Mouse (Mus musculus) c-Kit-positive CD71-negative TER-119-negative erythroid progenitor cells, embryonic 14.5 days (primary cell): ENCODE data around the gene Ppp1r21.

Experiments used
- DNase-seq: peaks from one replicate; pipeline ENCODE4 v3.0.0-alpha.2; 2013; ENCODE audit warnings: low read depth

The Ppp1r21 gene

DNA sequence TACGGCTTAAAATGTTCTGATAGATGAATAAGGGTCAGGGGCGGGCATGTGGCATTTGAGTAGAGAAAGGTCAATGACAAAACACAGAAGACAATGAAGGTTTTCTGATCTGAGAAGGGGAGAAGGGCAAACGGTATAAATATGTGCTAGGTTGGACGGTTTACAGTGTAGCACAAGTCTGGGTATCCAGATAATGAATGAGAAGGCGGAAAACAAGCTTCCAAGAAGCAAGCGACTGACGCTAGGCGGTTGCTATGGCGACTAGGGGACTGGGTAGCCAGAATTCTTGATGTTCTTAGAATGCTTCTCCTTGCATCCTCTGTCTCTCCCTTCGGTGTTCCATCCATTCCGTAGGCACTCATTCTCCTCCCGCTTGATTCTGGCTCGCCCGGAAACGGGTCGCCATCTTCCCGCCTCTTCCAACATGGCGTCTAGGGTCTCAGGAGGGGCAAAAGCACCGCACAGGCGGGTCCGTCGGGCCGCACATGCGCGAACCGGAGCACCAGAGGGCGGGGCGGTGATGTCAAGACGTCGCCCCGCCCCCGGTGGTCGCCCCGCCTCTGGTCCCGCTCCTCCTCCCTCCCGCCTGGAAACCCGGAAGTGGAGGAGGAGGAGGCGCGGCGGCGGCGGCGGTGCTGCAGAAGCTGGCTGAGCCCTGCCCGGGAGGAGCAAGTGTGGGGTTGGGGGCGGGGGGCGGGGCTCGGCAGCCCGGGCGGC is at the start of gene Ppp1r21:
TSS of gene Ppp1r21 (plus strand) at position 600 of the 717 bp plus-strand sequence.
- peak; percentile 81 for DNase-seq

DNA sequence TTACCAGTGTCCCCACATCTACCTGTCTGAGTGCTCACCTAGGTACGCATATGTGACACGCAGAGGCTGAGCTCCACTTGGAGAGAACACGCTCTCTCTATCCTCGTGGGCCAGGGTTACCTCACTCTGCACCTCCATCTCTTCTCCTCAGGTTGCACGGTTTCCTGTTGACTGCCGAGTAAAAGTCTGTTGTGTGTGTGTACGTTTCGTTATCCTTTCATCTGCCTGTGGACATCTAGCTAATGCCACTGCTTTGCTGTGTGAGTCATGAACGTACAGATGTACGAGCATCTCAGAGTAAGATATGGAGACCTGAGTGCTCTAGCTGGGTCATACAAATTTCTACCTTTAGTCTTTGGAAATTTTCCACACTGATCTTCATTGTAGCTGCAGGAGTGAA is 49.5 kb upstream of the Ppp1r21 start:
- no peak for DNase-seq

DNA sequence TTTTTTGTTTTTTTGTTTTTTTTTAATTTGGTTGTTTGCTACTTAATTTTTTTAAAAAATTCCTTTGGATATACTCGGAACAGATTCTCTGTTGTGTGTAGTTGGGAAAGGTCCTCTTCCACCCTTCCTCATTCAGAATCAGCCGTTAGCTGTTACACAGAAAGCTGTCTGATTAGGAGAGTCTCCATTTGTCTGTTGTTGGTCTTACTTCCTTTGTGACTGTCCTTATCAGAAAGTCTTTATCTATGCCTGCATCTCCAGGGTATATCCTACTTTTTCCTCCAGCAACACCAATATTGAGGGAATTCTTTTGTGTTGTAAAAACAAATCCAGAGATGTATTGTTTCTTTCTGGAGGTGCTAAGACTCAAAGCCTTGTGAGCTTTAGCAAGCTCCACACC is 48.9 kb upstream of the Ppp1r21 start:
- no peak for DNase-seq

DNA sequence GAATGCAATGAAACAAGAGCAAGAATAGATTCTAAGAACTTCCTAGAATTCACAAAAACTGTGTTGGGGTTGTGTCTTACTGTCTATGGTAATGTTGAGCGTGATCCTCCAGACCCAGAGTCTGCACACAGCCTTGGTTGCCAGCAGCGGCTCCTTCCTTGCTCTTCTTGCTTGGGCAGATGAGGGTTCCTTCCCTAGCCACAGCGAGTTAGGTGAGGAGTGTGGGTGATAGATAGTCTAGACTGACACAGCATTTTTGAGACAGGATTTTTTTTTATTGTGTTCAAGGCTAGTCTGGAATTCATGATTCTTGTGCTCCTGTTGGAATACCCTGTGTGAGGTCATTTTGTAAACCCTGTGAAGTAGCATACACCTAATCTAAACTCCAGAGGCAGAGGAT is 48.3 kb upstream of the Ppp1r21 start:
- DNase-seq, result no peak

DNA sequence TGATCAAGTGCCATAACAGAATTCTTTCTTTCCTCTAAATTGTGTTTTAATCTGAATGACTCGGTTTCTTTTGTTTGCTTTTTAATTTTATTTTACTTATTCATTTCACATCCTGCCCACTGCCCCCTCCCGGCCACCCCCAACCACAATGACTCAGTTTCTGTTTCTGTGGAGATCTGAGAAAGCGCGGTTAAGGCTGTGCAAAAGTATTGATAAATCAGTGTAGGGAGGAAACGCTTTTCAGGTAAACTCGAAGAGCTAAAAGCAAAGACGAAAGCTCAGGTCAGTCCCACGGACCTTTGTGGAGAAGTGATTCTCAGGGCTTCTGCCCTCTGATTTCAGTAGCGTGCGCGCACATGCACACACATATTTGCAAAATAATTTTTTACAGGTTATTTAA is 45.4 kb upstream of the Ppp1r21 start:
- no peak for DNase-seq

DNA sequence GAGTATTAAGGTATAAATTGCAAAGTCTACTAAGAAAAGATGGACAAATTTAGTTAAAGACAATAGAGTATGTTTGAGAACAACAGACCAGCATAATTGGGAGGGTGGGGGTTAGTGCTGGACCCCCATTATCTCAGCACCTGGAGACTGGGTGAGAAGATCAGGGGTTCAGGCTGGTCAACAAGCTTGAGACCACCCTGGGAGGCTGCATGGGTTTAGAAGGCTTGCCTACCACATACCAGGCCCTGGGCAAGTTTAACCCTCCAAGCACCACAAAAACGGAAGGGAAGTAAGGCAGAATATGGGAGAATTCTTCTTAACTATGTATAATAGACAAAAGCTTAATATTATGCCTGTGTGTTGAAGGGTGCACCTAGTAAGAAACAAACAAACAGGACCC is 45.0 kb upstream of the Ppp1r21 start:
- DNase-seq, result no peak

DNA sequence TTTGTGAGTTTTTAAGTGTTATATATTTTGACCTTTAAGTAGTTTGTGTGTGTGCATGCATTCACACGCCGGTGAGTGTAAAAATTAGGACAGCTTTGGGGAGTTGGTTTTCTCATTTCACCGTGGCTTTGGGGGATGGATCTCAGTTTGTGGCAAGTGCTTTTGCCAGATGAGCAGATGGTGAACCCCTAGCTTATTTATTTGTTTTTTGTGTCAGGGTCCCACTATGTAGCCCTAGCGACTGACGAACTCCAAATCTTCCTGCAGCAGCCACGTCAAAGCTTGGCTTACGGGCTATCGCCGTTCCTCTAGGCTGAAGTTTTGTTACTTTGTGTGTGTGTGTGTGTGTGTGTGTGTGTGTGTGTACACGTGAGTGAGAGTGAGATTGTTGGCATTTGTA is 39.4 kb upstream of the Ppp1r21 start:
- no peak for DNase-seq

DNA sequence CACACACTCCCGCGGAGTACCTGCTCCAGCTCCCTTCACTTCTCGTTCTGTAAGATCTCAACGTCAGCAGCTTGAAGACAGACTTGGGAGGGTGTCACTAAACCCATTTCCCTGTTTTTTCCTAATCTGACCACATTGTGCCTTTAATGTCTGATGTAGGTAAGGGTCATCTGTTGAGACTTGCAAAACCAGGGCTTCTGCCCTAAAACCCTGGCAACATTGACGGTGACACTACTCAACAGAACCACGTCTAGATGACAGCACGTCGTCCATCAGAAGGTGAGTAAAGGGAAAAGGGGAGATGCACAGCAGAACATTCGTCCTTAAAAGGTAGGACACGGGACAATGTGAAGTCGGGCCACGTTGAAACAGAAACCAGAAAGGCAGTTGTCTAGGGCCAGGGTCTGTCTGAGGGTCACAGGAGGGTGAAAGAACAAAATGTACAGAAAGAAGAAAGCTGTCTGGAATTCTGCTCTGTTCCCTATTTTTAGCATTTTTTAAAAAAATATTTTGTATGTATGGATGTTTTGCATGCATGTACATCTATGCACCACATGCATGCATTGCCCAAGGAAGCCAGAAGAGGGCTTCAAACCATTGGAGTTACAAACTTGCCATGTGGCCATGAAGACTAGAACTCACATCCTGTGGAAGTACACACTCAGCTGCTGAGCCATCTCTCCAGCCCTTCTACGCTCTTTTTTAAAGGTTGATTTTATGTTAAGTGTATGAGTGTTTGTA is 38.4 kb upstream of the Ppp1r21 start:
- no peak for DNase-seq

DNA sequence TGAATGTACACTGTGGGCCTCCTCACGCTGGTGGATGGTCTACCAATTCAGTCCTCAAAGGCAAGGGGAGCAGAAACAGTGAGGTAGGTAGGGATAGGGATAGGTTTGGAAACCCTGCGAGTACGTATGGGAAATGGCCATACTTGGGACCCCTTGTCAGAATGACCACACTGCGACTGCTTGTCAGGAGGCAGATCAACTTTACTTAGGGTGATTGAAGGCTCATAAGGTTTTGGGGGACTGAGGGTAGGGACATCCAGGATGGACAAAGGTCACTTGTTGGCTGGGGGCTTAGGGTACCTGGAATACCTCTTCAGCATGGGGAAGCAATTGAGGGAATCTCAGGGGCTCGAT is 37.8 kb upstream of the Ppp1r21 start:
- DNase-seq, result no peak

DNA sequence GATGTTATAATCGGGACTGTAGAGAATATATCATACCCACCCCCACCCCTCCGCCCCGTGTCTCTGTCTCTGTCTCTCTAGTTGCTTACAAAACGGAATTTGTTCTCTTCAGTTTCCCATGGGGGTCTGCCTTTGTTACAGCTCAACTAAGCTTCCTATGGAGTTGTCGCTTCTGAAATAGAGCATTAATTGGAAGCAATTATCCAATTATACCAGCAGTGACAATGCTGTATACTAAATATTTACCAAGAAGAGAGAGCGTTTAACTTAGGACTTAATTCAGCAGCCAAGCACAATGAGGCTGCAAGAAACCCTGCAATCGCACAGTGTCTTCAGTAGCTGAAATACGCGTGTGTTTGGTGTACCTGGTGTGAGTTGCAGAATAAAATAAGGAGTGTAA is 36.4 kb upstream of the Ppp1r21 start:
- no peak for DNase-seq

DNA sequence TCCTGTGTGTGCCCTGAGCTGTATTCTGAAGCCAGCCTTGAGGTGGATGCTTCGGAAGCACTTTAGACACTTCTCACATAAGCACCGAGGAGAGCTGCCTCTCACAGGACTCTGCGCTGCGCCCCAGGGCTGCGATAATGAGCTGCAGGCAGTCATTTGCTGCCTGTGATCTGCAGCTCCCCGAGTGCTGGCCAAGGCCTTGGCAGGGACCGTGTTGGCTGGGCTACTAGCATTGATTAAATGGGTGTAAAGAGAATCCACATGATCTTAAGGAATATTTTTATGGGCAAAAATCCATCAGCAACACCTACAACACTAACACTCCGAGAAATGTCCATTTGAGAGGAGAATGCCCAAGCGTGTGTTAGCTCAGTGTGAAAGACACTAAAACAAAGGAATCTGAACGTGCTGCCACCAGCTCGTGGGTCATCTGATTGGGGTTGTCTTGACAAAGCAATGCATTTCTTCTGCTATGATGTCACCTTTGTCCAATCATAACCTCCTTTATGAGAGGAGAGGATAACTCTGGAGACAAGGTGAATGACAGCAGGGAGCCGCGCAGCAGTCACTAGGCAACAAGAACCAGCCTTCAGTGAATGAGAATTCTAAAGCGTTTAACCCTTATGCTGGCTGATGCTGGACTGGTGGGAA is 35.7 kb upstream of the Ppp1r21 start:
- no peak for DNase-seq

DNA sequence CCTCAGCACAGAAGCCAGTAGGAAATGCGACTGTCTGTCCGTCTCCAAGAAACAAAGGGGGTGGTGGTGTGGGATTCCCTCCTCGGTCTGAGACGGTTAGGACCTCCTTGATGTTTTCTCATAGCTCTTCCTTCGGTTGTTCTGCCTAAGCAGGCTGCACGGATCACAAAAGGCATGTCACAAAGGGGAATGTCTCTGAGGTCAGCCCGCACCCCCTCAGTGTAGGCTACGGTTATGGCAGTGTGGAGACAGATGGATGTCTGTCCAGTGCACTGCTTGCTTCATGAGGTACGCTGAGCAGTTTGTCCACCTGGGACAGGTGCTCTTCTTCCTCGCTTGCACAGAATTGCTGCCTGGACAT is 35.2 kb upstream of the Ppp1r21 start:
- no peak for DNase-seq

DNA sequence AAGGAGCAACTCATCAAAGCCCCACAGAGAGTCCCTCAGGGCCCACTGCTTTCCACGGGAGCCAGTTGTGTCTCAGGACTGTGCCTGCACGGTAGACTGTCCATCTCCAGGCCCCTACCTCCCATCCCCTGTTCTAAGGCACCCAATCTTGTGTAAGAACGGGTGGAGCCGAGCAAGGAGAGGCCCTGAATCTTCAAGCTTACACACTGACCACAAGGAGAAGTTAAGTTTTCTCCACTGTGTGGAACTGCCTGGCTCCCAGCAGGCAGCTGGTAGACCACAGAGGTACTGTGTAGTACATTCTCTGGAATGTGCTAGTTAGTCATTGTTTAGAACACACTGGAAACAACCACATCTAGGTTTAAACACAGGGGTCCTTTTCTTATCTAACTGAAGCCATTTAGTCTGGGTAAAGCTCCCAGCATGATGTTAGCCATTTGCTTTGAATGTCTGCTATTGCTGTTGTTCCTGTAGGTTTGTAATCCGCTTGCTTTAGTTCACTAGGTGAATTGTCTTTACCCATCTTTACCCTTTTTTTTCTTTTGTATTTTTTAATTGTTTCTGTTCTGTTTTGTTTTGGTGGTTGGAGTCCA is 31.7 kb upstream of the Ppp1r21 start:
- DNase-seq, result no peak

DNA sequence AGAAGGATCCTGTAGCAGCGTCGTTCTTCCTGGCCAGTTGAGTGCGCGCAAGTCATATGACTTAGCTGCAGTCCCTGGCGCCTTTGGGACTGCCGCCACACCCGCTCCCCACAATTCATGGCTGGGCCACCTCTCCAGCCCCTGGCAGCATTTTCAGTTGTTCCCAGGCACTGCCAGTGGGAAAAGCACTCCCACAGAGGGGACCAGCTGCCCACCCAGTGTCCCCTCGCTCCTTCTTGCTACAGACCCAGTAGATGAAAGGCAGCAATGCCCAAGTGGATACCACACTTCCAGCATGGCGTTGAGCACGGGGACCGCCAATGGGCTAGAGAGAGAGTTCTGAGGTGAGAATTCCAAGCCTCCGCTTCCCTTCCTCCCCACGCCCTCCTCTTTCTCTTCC is 25.9 kb upstream of the Ppp1r21 start:
- DNase-seq, result no peak

DNA sequence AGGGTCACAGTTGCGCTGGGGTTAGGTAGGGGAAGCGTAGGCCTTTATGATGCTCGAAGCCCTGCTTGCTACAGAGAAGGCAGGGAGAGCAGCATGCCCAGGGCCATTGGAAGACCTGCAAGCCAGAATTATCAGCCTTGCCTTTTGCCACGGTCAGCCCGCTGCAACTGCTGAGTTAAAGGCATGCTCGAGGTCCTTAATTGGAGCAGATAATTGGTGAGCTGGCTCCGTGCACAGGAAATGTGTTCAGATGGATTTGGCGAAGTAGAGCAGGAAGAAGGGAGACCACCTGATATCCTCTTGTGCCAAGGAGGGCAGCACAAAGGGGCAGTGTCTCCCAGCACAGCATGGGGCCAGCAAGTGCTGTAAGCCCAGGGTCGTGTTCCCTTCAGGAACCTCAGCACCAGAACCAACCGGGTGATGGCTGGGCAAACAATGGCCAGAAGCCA is 24.6 kb upstream of the Ppp1r21 start:
- no peak for DNase-seq

DNA sequence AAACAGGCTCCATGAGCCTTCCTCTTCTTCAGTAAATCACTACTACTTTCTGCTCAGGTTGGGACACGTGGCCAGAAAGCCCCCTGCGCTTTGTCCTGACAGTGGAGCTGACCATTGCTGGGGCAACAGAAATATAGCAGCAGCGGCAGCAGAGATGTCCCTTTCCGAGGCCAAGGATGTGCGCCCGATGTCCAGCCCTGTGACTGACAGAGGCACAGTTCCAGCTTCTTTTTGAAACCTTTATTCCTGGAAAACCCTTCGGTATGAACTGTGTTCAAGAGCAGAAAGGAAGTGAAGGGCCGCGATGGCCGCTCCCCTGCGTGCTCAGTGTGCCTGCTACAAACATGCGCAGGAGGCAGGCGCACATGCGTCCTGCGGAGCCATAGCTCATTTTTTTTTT is 24.0 kb upstream of the Ppp1r21 start:
- DNase-seq, result no peak

DNA sequence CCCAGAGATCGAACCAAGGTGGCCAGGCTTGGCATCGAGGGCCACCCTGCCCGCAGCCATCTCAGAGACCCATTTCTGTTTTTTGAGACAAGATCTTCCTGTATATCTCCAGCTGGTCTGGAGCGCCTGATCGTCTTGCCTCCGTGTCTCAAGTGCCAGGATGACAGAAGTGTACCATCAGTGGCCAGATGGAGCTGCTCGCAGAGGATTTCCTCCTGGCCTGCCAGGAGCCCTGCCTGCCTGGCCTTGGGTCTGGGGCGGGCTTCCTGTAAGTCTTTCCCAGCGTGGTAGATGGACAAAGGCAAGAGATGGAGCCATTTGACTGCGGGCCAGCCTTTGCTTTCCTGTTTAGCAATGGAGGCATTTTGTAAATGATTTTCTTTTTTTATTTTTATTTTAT is 22.5 kb upstream of the Ppp1r21 start:
- no peak for DNase-seq

DNA sequence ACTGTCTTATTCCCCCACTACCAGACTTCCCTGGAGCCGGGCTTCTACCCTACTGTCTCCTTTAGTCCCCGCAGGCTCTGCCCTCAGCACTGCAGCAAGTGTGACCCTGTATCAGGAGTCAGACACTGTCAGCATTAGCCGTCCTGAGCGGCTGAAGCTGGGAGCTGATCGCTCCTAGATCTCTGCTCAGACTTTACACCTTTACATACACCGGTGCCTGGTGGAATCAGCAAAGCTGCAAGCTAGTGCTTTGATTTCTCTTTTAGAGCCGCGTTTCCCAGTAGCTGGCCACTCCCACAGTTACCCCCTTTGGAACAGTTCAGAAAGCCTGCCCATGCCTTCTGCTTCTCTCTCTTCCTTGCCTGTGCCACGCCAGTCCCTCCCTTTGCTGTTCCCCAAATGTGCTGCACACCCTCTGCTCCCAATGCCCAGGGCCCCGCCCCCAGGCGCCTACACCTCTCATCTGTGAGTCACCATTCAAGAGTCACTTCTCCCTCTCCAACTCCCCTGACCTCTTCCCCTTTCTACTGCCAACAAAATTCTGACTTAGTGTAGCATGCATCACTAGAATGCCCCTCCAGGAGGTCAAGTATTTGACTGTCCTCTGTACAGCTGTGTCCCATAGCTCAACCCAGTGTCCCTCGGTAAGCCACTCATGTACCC is 20.9 kb upstream of the Ppp1r21 start:
- DNase-seq, result peak; percentile 84

DNA sequence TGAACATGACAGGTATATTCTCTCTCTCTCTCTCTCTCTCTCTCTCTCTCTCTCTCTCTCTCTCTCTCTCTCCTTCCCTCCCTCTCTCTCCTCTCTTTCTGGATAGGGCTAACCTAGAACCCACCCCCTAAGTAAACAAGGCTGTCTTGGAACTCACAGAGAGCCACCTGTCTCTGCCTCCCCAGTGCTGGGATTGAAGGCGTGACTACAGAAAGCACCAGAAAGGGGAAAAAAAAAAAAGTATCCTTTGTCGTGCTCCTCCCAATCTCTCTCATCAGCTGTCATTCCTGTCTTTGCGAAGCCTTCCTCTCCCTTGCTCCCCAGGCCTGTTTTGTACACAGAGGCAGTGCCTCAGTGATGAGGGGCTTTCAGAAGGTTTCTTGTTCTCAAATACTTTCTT is 19.9 kb upstream of the Ppp1r21 start:
- no peak for DNase-seq

DNA sequence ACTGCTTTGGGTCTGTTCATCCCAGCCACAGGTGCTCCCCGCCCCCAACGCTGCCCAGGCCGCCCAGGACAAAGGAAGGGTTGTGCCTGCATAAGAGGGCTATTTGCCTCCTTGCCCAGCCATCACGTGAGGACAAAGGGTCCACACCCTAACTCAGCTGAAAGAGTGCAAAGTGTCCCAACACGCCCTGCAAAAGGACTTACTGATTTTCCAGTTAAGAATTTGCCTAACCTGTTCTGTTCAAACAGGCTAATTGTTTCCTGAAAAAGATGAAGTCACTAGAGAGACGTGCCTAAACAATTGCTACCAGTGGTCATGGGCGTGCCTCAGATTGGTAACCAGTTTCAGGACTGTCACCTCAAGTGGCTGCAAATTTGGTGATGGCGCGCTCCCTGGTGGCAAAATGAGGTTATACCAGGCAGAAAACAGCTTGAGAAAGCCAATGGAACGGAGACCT is 18.8 kb upstream of the Ppp1r21 start:
- DNase-seq, result peak; percentile 89

DNA sequence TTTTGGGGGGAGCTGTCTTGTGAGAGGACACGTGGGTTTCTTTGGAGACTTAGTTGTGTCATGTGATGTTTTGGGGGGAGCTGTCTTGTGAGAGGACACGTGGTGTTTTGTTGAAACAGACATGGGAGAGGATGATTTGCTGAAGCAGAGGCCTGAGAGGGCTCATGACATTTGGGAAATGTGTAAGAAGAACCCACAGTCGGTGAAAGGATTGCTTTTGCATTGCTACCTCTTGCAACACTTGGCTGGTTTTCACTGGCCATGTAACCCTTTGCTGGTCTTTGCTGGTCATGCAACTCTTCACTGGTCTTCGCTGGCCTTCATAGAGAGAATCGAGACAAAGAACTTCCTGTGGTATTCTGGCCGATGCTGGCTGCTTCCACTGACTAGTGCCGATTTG is 13.4 kb upstream of the Ppp1r21 start:
- DNase-seq, result no peak

DNA sequence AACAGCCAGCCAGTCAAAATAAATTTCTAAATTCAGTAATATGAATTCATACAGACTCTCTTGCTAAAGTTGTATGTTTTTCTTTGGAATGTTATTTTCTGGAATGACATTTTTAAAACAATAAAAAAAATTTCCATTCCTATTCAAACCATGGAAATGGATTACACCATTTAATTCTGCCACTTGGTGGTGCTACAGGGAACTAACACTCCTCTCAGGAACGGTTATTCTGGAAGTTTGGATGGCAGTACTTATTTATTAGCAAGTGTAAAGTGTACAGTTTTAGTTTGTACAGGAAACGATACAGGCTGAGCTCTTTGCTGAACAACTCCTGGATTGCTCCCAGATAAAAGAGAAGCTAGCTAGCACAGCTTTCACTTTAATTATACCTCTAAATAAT is 2.1 kb upstream of the Ppp1r21 start:
- DNase-seq, result no peak
